8 mouse cellular contexts compared by ENCODE assay signal in genomic region chr2:32704021-32704421, GRCm38 (mm10). TPM values are rescaled to one million over a fixed set of nuclear protein-coding genes. Genes with fewer than 3 reads are reported as not detected.
DNase-seq lines count a peak whose midpoint lies in the region; ATAC-seq and TF ChIP-seq lines count a peak whose summit lies in the region.

Gene Fpgs (minus strand): TSS chr2:32704145.

- no peak within 1 kb of the TSS for H3K9ac ChIP-seq in heart, embryonic 14.5 days (ENCODE audit: low read length)
- H3K9ac ChIP-seq in heart, adult 2 months (ENCODE audit: low read depth, low read length) = no peak within 1 kb of the TSS
- no peak within 1 kb of the TSS for H3K9ac ChIP-seq in limb, embryonic 13.5 days
- H3K9ac ChIP-seq in stomach, embryonic 15.5 days = no peak within 1 kb of the TSS

- H3K4me2 ChIP-seq in heart, embryonic 14.5 days (ENCODE audit: low read length) = no peak within 1 kb of the TSS
- no peak within 1 kb of the TSS for H3K4me2 ChIP-seq in limb, embryonic 13.5 days (replicated peaks)
- no peak within 1 kb of the TSS for H3K4me2 ChIP-seq in stomach, embryonic 15.5 days

- intact Hi-C loops in heart, adult 2 months (cut with DNase I) = no loop called here

- no peak for DNase-seq in heart, adult 2 months
- peak; percentile 17 for DNase-seq in adrenal gland, postnatal 14 days
- no peak for DNase-seq in hindbrain, embryonic 10.5 days (ENCODE audit: low spot score)
- DNase-seq in layer of hippocampus, postnatal 36 days = no peak
- DNase-seq in right cerebral cortex, adult 18-20 months = no peak

- H3K36me3 ChIP-seq in heart, embryonic 14.5 days (ENCODE audit: control insufficient read depth, insufficient read depth, low read length) = peaks cover 62% of the 10 kb centered on the region
- no peaks in the 10 kb centered on the region for H3K36me3 ChIP-seq in heart, adult 2 months (ENCODE audit: control insufficient read depth, insufficient read depth, low read length)
- H3K36me3 ChIP-seq in hindbrain, embryonic 10.5 days = peaks cover 71% of the 10 kb centered on the region
- peaks cover 71% of the 10 kb centered on the region for H3K36me3 ChIP-seq in limb, embryonic 13.5 days
- H3K36me3 ChIP-seq in stomach, embryonic 15.5 days = peaks cover 40% of the 10 kb centered on the region

- TF ChIP-seq EP300 in heart, adult 2 months (IDR thresholded peaks at IDR 0.05; ENCODE audit: insufficient read depth, low read depth, low read length) = no peak

- ATAC-seq in heart, embryonic 14.5 days (ENCODE audit: insufficient number of reproducible peaks, insufficient read depth, low FRiP score, low read depth) = no peak
- ATAC-seq in limb, embryonic 13.5 days (ENCODE audit: low FRiP score, low read depth) = no peak
- ATAC-seq in stomach, embryonic 15.5 days (ENCODE audit: insufficient read depth, low FRiP score, low read depth) = no peak

- no peak within 1 kb of the TSS for H3K27ac ChIP-seq in heart, embryonic 14.5 days (replicated peaks in 1 of 2; ENCODE audit: control insufficient read depth in 1 of 2, insufficient read depth in 1 of 2, low read depth in 2 of 2, low read length in 2 of 2)
- H3K27ac ChIP-seq in heart, adult 2 months = no peak within 1 kb of the TSS
- H3K27ac ChIP-seq in hindbrain, embryonic 10.5 days = no peak within 1 kb of the TSS
- no peak within 1 kb of the TSS for H3K27ac ChIP-seq in limb, embryonic 13.5 days
- H3K27ac ChIP-seq in stomach, embryonic 15.5 days = no peak within 1 kb of the TSS

- no peak for TF ChIP-seq POLR2A in heart, adult 2 months (IDR thresholded peaks at IDR 0.05; ENCODE audit: insufficient read depth, low read depth, low read length)

- H3K27me3 ChIP-seq in heart, embryonic 14.5 days (ENCODE audit: control insufficient read depth, insufficient read depth, low read length) = no peaks in the 10 kb centered on the region
- H3K27me3 ChIP-seq in heart, adult 2 months (ENCODE audit: control insufficient read depth, insufficient read depth, low read length) = no peaks in the 10 kb centered on the region
- no peaks in the 10 kb centered on the region for H3K27me3 ChIP-seq in hindbrain, embryonic 10.5 days (ENCODE audit: insufficient read depth, poor library complexity, severe bottlenecking)
- no peaks in the 10 kb centered on the region for H3K27me3 ChIP-seq in limb, embryonic 13.5 days
- no peaks in the 10 kb centered on the region for H3K27me3 ChIP-seq in stomach, embryonic 15.5 days (replicated peaks)

- TF ChIP-seq CTCF in heart, adult 2 months (IDR thresholded peaks at IDR 0.05) = no peak

- no peaks in the 10 kb centered on the region for H3K4me1 ChIP-seq in heart, embryonic 14.5 days (ENCODE audit: control insufficient read depth in 2 of 2, insufficient read depth in 2 of 2, low read length in 2 of 2)
- no peaks in the 10 kb centered on the region for H3K4me1 ChIP-seq in heart, adult 2 months (ENCODE audit: control insufficient read depth, insufficient read depth, low read length)
- no peaks in the 10 kb centered on the region; the same call in 1 of the 2 replicates for H3K4me1 ChIP-seq in hindbrain, embryonic 10.5 days (replicated peaks)
- no peaks in the 10 kb centered on the region for H3K4me1 ChIP-seq in limb, embryonic 13.5 days
- 0 out of 2 replicates have a peak, but pooled peaks cover 4% of the 10 kb centered on the region for H3K4me1 ChIP-seq in stomach, embryonic 15.5 days

- WGBS in heart, embryonic 14.5 days = 79% methylated on average over 2 of the region's 2 CpGs
- 85% methylated on average over 2 of the region's 2 CpGs for WGBS in heart, adult 2 months
- WGBS in hindbrain, embryonic 10.5 days = 79% methylated on average over 2 of the region's 2 CpGs
- WGBS in limb, embryonic 13.5 days = 75% methylated on average over 2 of the region's 2 CpGs
- WGBS in stomach, embryonic 15.5 days = 71% methylated on average over 2 of the region's 2 CpGs

- H3K9me3 ChIP-seq in heart, embryonic 14.5 days (ENCODE audit: control insufficient read depth, low read length) = no peaks in the 10 kb centered on the region
- no peaks in the 10 kb centered on the region for H3K9me3 ChIP-seq in hindbrain, embryonic 10.5 days
- no peaks in the 10 kb centered on the region for H3K9me3 ChIP-seq in limb, embryonic 13.5 days
- no peaks in the 10 kb centered on the region for H3K9me3 ChIP-seq in stomach, embryonic 15.5 days

- no peak within 1 kb of the TSS for H3K4me3 ChIP-seq in heart, embryonic 14.5 days (ENCODE audit: control insufficient read depth in 1 of 2, insufficient read depth in 1 of 2, low read depth in 1 of 2, low read length in 2 of 2)
- H3K4me3 ChIP-seq in heart, adult 2 months = no peak within 1 kb of the TSS
- H3K4me3 ChIP-seq in hindbrain, embryonic 10.5 days = no peak within 1 kb of the TSS
- no peak within 1 kb of the TSS for H3K4me3 ChIP-seq in limb, embryonic 13.5 days
- H3K4me3 ChIP-seq in stomach, embryonic 15.5 days (replicated peaks) = no peak within 1 kb of the TSS

- no peaks in the 10 kb centered on the region for H3K79me2 ChIP-seq in heart, adult 2 months (replicated peaks; ENCODE audit: control insufficient read depth, insufficient read depth, low read length)

RNA-seq across cellular contexts. Expression of gene Fpgs, which starts in this region (rescaled TPM):
- polyA plus RNA-seq in heart, embryonic 14.5 days (2014; fragmentation: Nextera tagmentation; extraction: Ambion mirVana) = 12.1 and 12.2 TPM in 2 replicates
- 1 to 10 TPM; 4.6 to 5.7 TPM for total RNA-seq in heart, adult 2 months (2021)
- 17.8 and 18.0 TPM in 2 replicates for polyA plus RNA-seq in heart, adult 2 months (2012; rRNA removed)
- total RNA-seq in adrenal gland, postnatal 14 days (2021) = 16.2 and 35.8 TPM in 2 replicates
- 25.9 and 29.5 TPM in 2 replicates for polyA plus RNA-seq in hindbrain, embryonic 10.5 days (2016; fragmentation: Nextera tagmentation; extraction: Ambion mirVana)
- polyA plus RNA-seq in limb, embryonic 13.5 days (2015; fragmentation: Nextera tagmentation; extraction: Ambion mirVana) = 34.3 and 35.4 TPM in 2 replicates
- 33.8 and 34.1 TPM in 2 replicates for polyA plus RNA-seq in stomach, embryonic 15.5 days (2015; fragmentation: Nextera tagmentation; extraction: Ambion mirVana)
- total RNA-seq in layer of hippocampus, postnatal 36 days (2021) = 10 to 100 TPM in 1 of 2 experiments, 1 to 10 TPM in 1; 9.3 to 11.0 TPM
